Mouse (Mus musculus): Measurements from ENCODE around the gene Hnrnpc. TPM values are rescaled to one million over a fixed set of nuclear protein-coding genes. Genes with fewer than 3 reads are reported as not detected.
"Not testable (repeated sequence)": the region's sequence is repeated elsewhere in the genome, so short reads cannot be mapped to it uniquely, and the experiment has no call there.

Hnrnpc gene
- polyA plus RNA-seq, 1 experiment from 2014 or later: 898 TPM

- Histone ChIP-seq H3K4me1 (peaks cover 3% of the 10 kb centered on the region; the same call in 1 of the 2 replicates), H3K4me3 (no peak overlapping the region), H3K36me3 (no peaks in the 10 kb centered on the region), H3K27ac (no peak overlapping the region), H3K27me3 (ENCODE audit: low read depth, poor library complexity, severe bottlenecking) (no peaks in the 10 kb centered on the region), H3K9me3 (replicated peaks) (no peaks in the 10 kb centered on the region)
- WGBS: 89% methylated on average over 6 of the region's 6 CpGs
- DNase-seq (ENCODE audit: low spot score): no peak
Measured at GRCm38 (mm10) chr14:52043446-52043845, 60.4 kb downstream of the Hnrnpc start.

- WGBS: 69% methylated on average over 3 of the region's 3 CpGs
- H3K4me1 ChIP-seq; DNase-seq (ENCODE audit: low spot score); H3K9me3 ChIP-seq (replicated peaks); H3K36me3 ChIP-seq; H3K27me3 ChIP-seq (ENCODE audit: low read depth, poor library complexity, severe bottlenecking); H3K27ac ChIP-seq; H3K4me3 ChIP-seq: not testable (repeated sequence)
Measured at GRCm38 (mm10) chr14:52042359-52042758, 61.5 kb downstream of the Hnrnpc start, which contains the start of gene Olfr221. Gene Olfr221, minus strand, starts transcription at chr14:52042459.

GRCm38 (mm10) chr14:52039332-52039731 is 64.5 kb downstream of the Hnrnpc start:
- Histone ChIP-seq H3K27ac (no peak overlapping the region), H3K36me3 (no peaks in the 10 kb centered on the region), H3K9me3 (replicated peaks) (no peaks in the 10 kb centered on the region), H3K27me3 (ENCODE audit: low read depth, poor library complexity, severe bottlenecking) (no peaks in the 10 kb centered on the region), H3K4me1 (no peaks in the 10 kb centered on the region), H3K4me3 (no peak overlapping the region)
- 86% methylated on average over 5 of the region's 5 CpGs for WGBS
- DNase-seq (ENCODE audit: low spot score): no peak

- Histone ChIP-seq H3K9me3 (replicated peaks) (no peaks in the 10 kb centered on the region), H3K4me3 (no peak overlapping the region), H3K27ac (no peak overlapping the region), H3K27me3 (ENCODE audit: low read depth, poor library complexity, severe bottlenecking) (no peaks in the 10 kb centered on the region), H3K4me1 (no peaks in the 10 kb centered on the region), H3K36me3 (no peaks in the 10 kb centered on the region)
- no peak for DNase-seq (ENCODE audit: low spot score)
- WGBS: 91% methylated on average over 6 of the region's 6 CpGs
Measured at GRCm38 (mm10) chr14:52035926-52036325, 67.9 kb downstream of the Hnrnpc start.

GRCm38 (mm10) chr14:52026342-52026741 is 77.5 kb downstream of the Hnrnpc start:
- 88% methylated on average over 4 of the region's 4 CpGs for WGBS
- H3K4me3 ChIP-seq: no peak overlapping the region
- no peaks in the 10 kb centered on the region for H3K36me3 ChIP-seq
- no peak overlapping the region for H3K27ac ChIP-seq
- no peaks in the 10 kb centered on the region for H3K9me3 ChIP-seq (replicated peaks)
- H3K27me3 ChIP-seq (ENCODE audit: low read depth, poor library complexity, severe bottlenecking): no peaks in the 10 kb centered on the region
- no peak for DNase-seq (ENCODE audit: low spot score)
- peaks cover 18% of the 10 kb centered on the region for H3K4me1 ChIP-seq

GRCm38 (mm10) chr14:52024133-52024532 is 79.7 kb downstream of the Hnrnpc start:
- no peak overlapping the region for H3K27ac ChIP-seq
- no peaks in the 10 kb centered on the region for H3K27me3 ChIP-seq (ENCODE audit: low read depth, poor library complexity, severe bottlenecking)
- DNase-seq (ENCODE audit: low spot score): no peak
- WGBS: 91% methylated on average over 2 of the region's 2 CpGs
- no peaks in the 10 kb centered on the region for H3K9me3 ChIP-seq (replicated peaks)
- H3K36me3 ChIP-seq: no peaks in the 10 kb centered on the region
- peaks cover 30% of the 10 kb centered on the region for H3K4me1 ChIP-seq
- no peak overlapping the region for H3K4me3 ChIP-seq

Other genes starting within 250 kb of the Hnrnpc start
- 48.6 and 54.1 TPM in 2 replicates for gene Mettl17, start 219.2 kb downstream of the Hnrnpc start, polyA plus RNA-seq (2016; fragmentation: Nextera tagmentation; extraction: Ambion mirVana)
- 0.31 and 0.39 TPM in 2 replicates for gene Slc39a2, start 211.1 kb downstream of the Hnrnpc start, polyA plus RNA-seq (2016; fragmentation: Nextera tagmentation; extraction: Ambion mirVana)
- gene Ndrg2, start 189.9 kb downstream of the Hnrnpc start, polyA plus RNA-seq (2016; fragmentation: Nextera tagmentation; extraction: Ambion mirVana): 5.0 and 8.3 TPM in 2 replicates
- not detected in 2 replicates for gene Tppp2, start 185.6 kb downstream of the Hnrnpc start, polyA plus RNA-seq (2016; fragmentation: Nextera tagmentation; extraction: Ambion mirVana)
- gene Rnase13, start 181.3 kb downstream of the Hnrnpc start, polyA plus RNA-seq (2016; fragmentation: Nextera tagmentation; extraction: Ambion mirVana): not detected in 2 replicates
- 190 and 236 TPM in 2 replicates for gene Arhgef40, start 119.3 kb downstream of the Hnrnpc start, polyA plus RNA-seq (2016; fragmentation: Nextera tagmentation; extraction: Ambion mirVana)
- 0.41 and 0.66 TPM in 2 replicates for gene Tmem253, start 88.4 kb downstream of the Hnrnpc start, polyA plus RNA-seq (2016; fragmentation: Nextera tagmentation; extraction: Ambion mirVana)
- 45.6 and 51.1 TPM in 2 replicates for gene Zfp219, start 83.3 kb downstream of the Hnrnpc start, polyA plus RNA-seq (2016; fragmentation: Nextera tagmentation; extraction: Ambion mirVana)
- not detected in 2 replicates for gene Olfr221, start 61.6 kb downstream of the Hnrnpc start, polyA plus RNA-seq (2016; fragmentation: Nextera tagmentation; extraction: Ambion mirVana)
- gene Rpgrip1, start 6.7 kb upstream of the Hnrnpc start, polyA plus RNA-seq (2016; fragmentation: Nextera tagmentation; extraction: Ambion mirVana): 116 and 121 TPM in 2 replicates
- 78.5 and 84.5 TPM in 2 replicates for gene Supt16, start 93.4 kb upstream of the Hnrnpc start, polyA plus RNA-seq (2016; fragmentation: Nextera tagmentation; extraction: Ambion mirVana)
- gene Chd8, start 153.8 kb upstream of the Hnrnpc start, polyA plus RNA-seq (2016; fragmentation: Nextera tagmentation; extraction: Ambion mirVana): 43.9 and 49.6 TPM in 2 replicates
- gene Tox4, start 175.1 kb upstream of the Hnrnpc start, polyA plus RNA-seq (2016; fragmentation: Nextera tagmentation; extraction: Ambion mirVana): 49.3 and 56.6 TPM in 2 replicates
- gene Rab2b, start 175.5 kb upstream of the Hnrnpc start, polyA plus RNA-seq (2016; fragmentation: Nextera tagmentation; extraction: Ambion mirVana): 20.8 and 21.8 TPM in 2 replicates
- gene Mettl3, start 201.1 kb upstream of the Hnrnpc start, polyA plus RNA-seq (2016; fragmentation: Nextera tagmentation; extraction: Ambion mirVana): 58.6 and 64.5 TPM in 2 replicates
- gene Sall2, start 224.7 kb upstream of the Hnrnpc start, polyA plus RNA-seq (2016; fragmentation: Nextera tagmentation; extraction: Ambion mirVana): 30.8 and 36.1 TPM in 2 replicates